Mouse (Mus musculus): ENCODE data around the gene Slc25a51.
"Not testable (repeated sequence)": the region's sequence is repeated elsewhere in the genome, so short reads cannot be mapped to it uniquely, and the experiment has no call there.

Slc25a51 gene

GRCm38 (mm10) chr4:45398315-45398714, 10.3 kb downstream of the Slc25a51 start:
- not testable (repeated sequence) for DNase-seq

GRCm38 (mm10) chr4:45396211-45396610, 12.4 kb downstream of the Slc25a51 start:
- not testable (repeated sequence) for DNase-seq

- no peak for DNase-seq
Observed at GRCm38 (mm10) chr4:45393658-45394057, 14.9 kb downstream of the Slc25a51 start.

- DNase-seq, result no peak
Observed at GRCm38 (mm10) chr4:45392994-45393393, 15.6 kb downstream of the Slc25a51 start.

- no peak for DNase-seq
Observed at GRCm38 (mm10) chr4:45392572-45392971, 16.0 kb downstream of the Slc25a51 start.

- DNase-seq, result no peak
Observed at GRCm38 (mm10) chr4:45392099-45392498, 16.5 kb downstream of the Slc25a51 start.

GRCm38 (mm10) chr4:45387296-45387695, 21.3 kb downstream of the Slc25a51 start:
- peak; percentile 13 for DNase-seq

- DNase-seq, result not testable (repeated sequence)
Observed at GRCm38 (mm10) chr4:45382133-45382532, 26.4 kb downstream of the Slc25a51 start.

GRCm38 (mm10) chr4:45380903-45381580, 27.5 kb downstream of the Slc25a51 start:
- DNase-seq, result not testable (repeated sequence)

- DNase-seq, result no peak
Observed at GRCm38 (mm10) chr4:45376573-45376972, 32.0 kb downstream of the Slc25a51 start.

- DNase-seq, result no peak
Observed at GRCm38 (mm10) chr4:45374879-45375278, 33.7 kb downstream of the Slc25a51 start.

GRCm38 (mm10) chr4:45371261-45371660, 37.3 kb downstream of the Slc25a51 start:
- no peak for DNase-seq

- DNase-seq, result no peak
Observed at GRCm38 (mm10) chr4:45356653-45357052, 51.9 kb downstream of the Slc25a51 start.
